Mouse (Mus musculus) lung, postnatal 10 days (tissue): Measurements from ENCODE around the gene Lrmda.

Experiments used
- DNase-seq: peaks from one replicate; pipeline ENCODE4 v3.0.0; 2021

The Lrmda gene

GRCm38 (mm10) chr14:22335101-22335820 is 315.7 kb downstream of the Lrmda start:
- no peak for DNase-seq

GRCm38 (mm10) chr14:22339176-22339575 is 319.7 kb downstream of the Lrmda start:
- no peak for DNase-seq

GRCm38 (mm10) chr14:22343357-22343756 is 323.8 kb downstream of the Lrmda start:
- no peak for DNase-seq

GRCm38 (mm10) chr14:22345248-22345647 is 325.7 kb downstream of the Lrmda start:
- no peak for DNase-seq

GRCm38 (mm10) chr14:22353626-22354025 is 334.1 kb downstream of the Lrmda start:
- DNase-seq: no peak

GRCm38 (mm10) chr14:22354769-22355574 is 335.5 kb downstream of the Lrmda start:
- DNase-seq: no peak

GRCm38 (mm10) chr14:22357991-22358503 is 338.5 kb downstream of the Lrmda start:
- DNase-seq: peak; percentile 32

GRCm38 (mm10) chr14:22364010-22364748 is 344.7 kb downstream of the Lrmda start:
- DNase-seq: peak; percentile 42

GRCm38 (mm10) chr14:22364771-22365355 is 345.4 kb downstream of the Lrmda start:
- DNase-seq: no peak

- DNase-seq: no peak
Observed at GRCm38 (mm10) chr14:22367615-22368014, 348.1 kb downstream of the Lrmda start.

GRCm38 (mm10) chr14:22371136-22371535 is 351.6 kb downstream of the Lrmda start:
- DNase-seq: peak; percentile 4

GRCm38 (mm10) chr14:22372666-22373360 is 353.3 kb downstream of the Lrmda start:
- no peak for DNase-seq

- no peak for DNase-seq
Observed at GRCm38 (mm10) chr14:22373361-22373745, 353.8 kb downstream of the Lrmda start.

GRCm38 (mm10) chr14:22377148-22377547 is 357.6 kb downstream of the Lrmda start:
- DNase-seq: no peak

- DNase-seq: no peak
Observed at GRCm38 (mm10) chr14:22382101-22382500, 362.6 kb downstream of the Lrmda start.

GRCm38 (mm10) chr14:22393616-22394015 is 374.1 kb downstream of the Lrmda start:
- DNase-seq: no peak

- no peak for DNase-seq
Observed at GRCm38 (mm10) chr14:22402411-22402810, 382.9 kb downstream of the Lrmda start.

GRCm38 (mm10) chr14:22406623-22407022 is 387.1 kb downstream of the Lrmda start:
- peak; percentile 19 for DNase-seq

GRCm38 (mm10) chr14:22410826-22411225 is 391.3 kb downstream of the Lrmda start:
- no peak for DNase-seq

GRCm38 (mm10) chr14:22413220-22413619 is 393.7 kb downstream of the Lrmda start:
- no peak for DNase-seq

- no peak for DNase-seq
Observed at GRCm38 (mm10) chr14:22417706-22418105, 398.2 kb downstream of the Lrmda start.

GRCm38 (mm10) chr14:22421668-22422067 is 402.2 kb downstream of the Lrmda start:
- no peak for DNase-seq
